8 mouse cellular contexts compared by ENCODE assay signal in genomic region chr5:125709160-125709559, GRCm38 (mm10).
DNase-seq lines count a peak whose midpoint lies in the region.

No protein-coding gene starts in this region.

- peak; percentile 40 for DNase-seq in gastrocnemius, adult 18-20 months (ENCODE audit: low spot score)
- no peak for DNase-seq in gastrocnemius, postnatal 25 days
- DNase-seq in urinary bladder, postnatal 25 days (ENCODE audit: low spot score) = peak; percentile 11
- DNase-seq in urinary bladder, adult 2 months (ENCODE audit: low spot score) = no peak
- DNase-seq in embryo, embryonic 10.5 days (ENCODE audit: low spot score) = peak; percentile 76
- DNase-seq in kidney, postnatal 14 days = peak; percentile 27
- DNase-seq in lung, postnatal 10 days = peak; percentile 43
- peak; percentile 39 for DNase-seq in thymus, postnatal 4 days

Comparison
In these comparisons a context has a peak if more than half of its experiments do, and no peak if none do; other contexts are left out.
1. DNase-seq: peak in gastrocnemius, adult 18-20 months (single experiment), urinary bladder, postnatal 25 days (single experiment), embryo, embryonic 10.5 days (single experiment), kidney, postnatal 14 days (single experiment), lung, postnatal 10 days (single experiment) and thymus, postnatal 4 days (single experiment); none in gastrocnemius, postnatal 25 days (single experiment) and urinary bladder, adult 2 months (single experiment).